Mouse (Mus musculus): ENCODE results near the gene Cdhr3. TPM values are rescaled to one million over a fixed set of nuclear protein-coding genes. Genes with fewer than 3 reads are reported as not detected.
"Not testable (repeated sequence)": the region's sequence is repeated elsewhere in the genome, so short reads cannot be mapped to it uniquely, and the experiment has no call there.

Gene Cdhr3
- total RNA-seq, 2 experiments from 2014 or later = 0.76 to 1.8 TPM

GRCm38 (mm10) chr12:33014050-33014796 lies 78.5 kb downstream of the Cdhr3 start:
- DNase-seq (ENCODE audit: low spot score in 2 of 2) = no peak
- intact Hi-C loops (cut with DNase I) = loop anchor here (5.0 to 10.0 kb wide), 2 partner anchors 62 to 99 kb away; partner anchors contain the start of gene Sypl

GRCm38 (mm10) chr12:33010026-33010425 lies 82.6 kb downstream of the Cdhr3 start:
- peak in 1 of 2 experiments; percentile 46 for DNase-seq (ENCODE audit: low spot score in 2 of 2)
- intact Hi-C loops (cut with DNase I) = loop anchor here (5.0 to 10.0 kb wide), 2 partner anchors 58 to 95 kb away; partner anchors contain the start of gene Sypl

GRCm38 (mm10) chr12:33009206-33009966 lies 83.3 kb downstream of the Cdhr3 start:
- intact Hi-C loops (cut with DNase I) = no loop called here
- peak in 1 of 2 experiments; percentile 30 for DNase-seq (ENCODE audit: low spot score in 2 of 2)

GRCm38 (mm10) chr12:33008305-33009110 lies 84.2 kb downstream of the Cdhr3 start:
- intact Hi-C loops (cut with DNase I) = no loop called here
- DNase-seq (ENCODE audit: low spot score in 2 of 2) = no peak

GRCm38 (mm10) chr12:33007176-33007575 lies 85.5 kb downstream of the Cdhr3 start:
- intact Hi-C loops (cut with DNase I) = no loop called here

GRCm38 (mm10) chr12:33005858-33006257 lies 86.8 kb downstream of the Cdhr3 start:
- intact Hi-C loops (cut with DNase I) = no loop called here
- DNase-seq (ENCODE audit: low spot score in 2 of 2) = no peak

More at GRCm38 (mm10) chr12:33007176-33007575, 85.5 kb downstream of the Cdhr3 start:
- DNase-seq (ENCODE audit: low spot score in 2 of 2) = no peak

GRCm38 (mm10) chr12:33003339-33003965 lies 89.2 kb downstream of the Cdhr3 start:
- no peak for DNase-seq (ENCODE audit: low spot score in 2 of 2)
- intact Hi-C loops (cut with DNase I) = no loop called here

- DNase-seq (ENCODE audit: low spot score in 2 of 2) = no peak
- intact Hi-C loops (cut with DNase I) = no loop called here
Observed at GRCm38 (mm10) chr12:33000402-33000801, 92.3 kb downstream of the Cdhr3 start.

- DNase-seq (ENCODE audit: low spot score in 2 of 2); intact Hi-C loops (cut with DNase I): not testable (repeated sequence)
Observed at GRCm38 (mm10) chr12:32999778-33000177, 92.9 kb downstream of the Cdhr3 start.

- no peak for DNase-seq (ENCODE audit: low spot score in 2 of 2)
- intact Hi-C loops (cut with DNase I) = no loop called here
Observed at GRCm38 (mm10) chr12:32998766-32999165, 93.9 kb downstream of the Cdhr3 start.

GRCm38 (mm10) chr12:32995081-32995834 lies 97.4 kb downstream of the Cdhr3 start:
- no peak for DNase-seq (ENCODE audit: low spot score in 2 of 2)
- intact Hi-C loops (cut with DNase I) = no loop called here

- intact Hi-C loops (cut with DNase I) = no loop called here
- DNase-seq (ENCODE audit: low spot score in 2 of 2) = no peak
Observed at GRCm38 (mm10) chr12:32994081-32994480, 98.6 kb downstream of the Cdhr3 start.

GRCm38 (mm10) chr12:32989731-32990130 lies 102.9 kb downstream of the Cdhr3 start:
- intact Hi-C loops (cut with DNase I) = no loop called here
- DNase-seq (ENCODE audit: low spot score in 2 of 2) = peak; percentile 25 to 62

- DNase-seq (ENCODE audit: low spot score in 2 of 2) = peak in 1 of 2 experiments; percentile 74
- intact Hi-C loops (cut with DNase I) = no loop called here
Observed at GRCm38 (mm10) chr12:32986284-32986683, 106.4 kb downstream of the Cdhr3 start.

Small RNAs within 50 kb of the gene (microRNA-seq; reads per million reads assigned to microRNA genes)
- gene Gm22904 = 0 reads per million in 2 experiments

Other genes starting within 250 kb of the Cdhr3 start
- 10 to 100 TPM; 36.3 to 40.6 TPM for gene Sypl, start 139.0 kb downstream of the Cdhr3 start, total RNA-seq (2021)
- gene Atxn7l1, start 54.8 kb upstream of the Cdhr3 start, total RNA-seq (2021) = 10 to 100 TPM; 56.8 to 60.8 TPM

Data from left cerebral cortex, postnatal 25 days (tissue).